Mouse (Mus musculus) sigmoid colon, adult 10 weeks (tissue): ENCODE results near the gene Rxrg. TPM values are rescaled to one million over a fixed set of nuclear protein-coding genes. Genes with fewer than 3 reads are reported as not detected.

Experiments used
- polyA plus RNA-seq: library from polyadenylated mRNA; stranded (reverse); fragments of 350-450 nt; fragmentation: Illumina TruSeq; extraction: RNeasy Lipid Tissue Mini Kit (QIAGEN cat#74804); gene quantifications from one replicate; pipeline ENCODE4 v1.2.3, GENCODE M21; 2014; ENCODE audit warnings: low read depth, low replicate concordance

Rxrg gene
- polyA plus RNA-seq: 0.35 TPM

DNA sequence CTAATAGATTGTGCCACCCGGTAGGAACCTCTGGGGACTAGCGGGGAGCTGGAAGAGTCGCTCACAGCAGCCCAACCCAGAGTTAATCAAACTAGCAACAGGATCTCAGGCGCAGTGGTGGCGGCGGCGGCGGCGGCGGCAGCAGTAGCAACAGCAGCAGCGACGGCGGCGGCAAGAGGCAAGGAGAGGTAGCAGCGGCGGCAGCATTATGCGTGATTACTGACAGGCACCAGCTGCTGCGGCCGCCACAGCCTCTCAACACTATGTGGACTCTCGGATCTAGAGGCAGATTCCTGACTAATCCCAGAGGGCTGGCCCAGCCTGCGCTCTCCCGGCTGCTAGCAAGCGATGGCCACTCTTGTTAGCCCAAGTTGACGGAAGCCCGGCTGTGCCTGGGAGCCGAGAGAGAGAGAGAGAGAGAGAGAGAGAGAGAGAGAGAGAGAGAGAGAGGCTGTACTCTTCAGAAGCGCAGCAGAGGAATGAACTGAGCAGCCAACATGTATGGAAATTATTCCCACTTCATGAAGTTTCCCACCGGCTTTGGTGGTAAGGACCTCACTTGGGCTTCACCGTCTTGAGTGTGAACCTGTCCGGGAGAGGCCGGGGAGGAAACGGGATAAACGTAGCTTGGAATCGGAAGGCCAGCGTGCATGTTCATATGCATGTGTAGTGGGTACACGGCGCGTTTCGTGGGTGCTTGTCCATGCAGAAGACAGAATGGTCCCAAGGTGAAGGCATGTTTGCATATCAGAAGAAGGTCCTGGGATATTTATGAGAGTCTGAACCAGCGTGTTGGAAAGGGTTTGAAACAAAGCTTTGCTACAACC, at the start of gene Rxrg:
Gene Rxrg, plus strand, starts transcription at position 130 of the 827 bp plus-strand sequence.

GRCm38 (mm10) chr1:167689232-167689261, 90.9 kb downstream of the Rxrg start, which contains the start of gene Lmx1a:
Gene Lmx1a, plus strand, starts transcription at chr1:167689237.

Other genes starting within 250 kb of the Rxrg start
- 42.5 TPM for gene Aldh9a1, start 248.4 kb upstream of the Rxrg start, polyA plus RNA-seq
- gene Mgst3, start 204.5 kb upstream of the Rxrg start, polyA plus RNA-seq: 5.8 TPM
- gene Lrrc52, start 131.6 kb upstream of the Rxrg start, polyA plus RNA-seq: not detected
- gene Lmx1a, start 90.9 kb downstream of the Rxrg start, polyA plus RNA-seq: 1.2 TPM